10 mouse cellular contexts compared by ENCODE assay signal in genomic region chr8:107130028-107130427, GRCm38 (mm10). TPM values are rescaled to one million over a fixed set of nuclear protein-coding genes. Genes with fewer than 3 reads are reported as not detected.
A peak's percentile ranks its signal among the peaks of the same experiment; 100 is the strongest.
DNase-seq lines count a peak whose midpoint lies in the region; ATAC-seq and TF ChIP-seq lines count a peak whose summit lies in the region.
"Had no signal": no experiment of that assay in that cellular context is flagged by ENCODE, and none has a peak within 500 bp of the region (broad histone marks: within the 10 kb centered on the region; RNA-seq: fewer than 3 reads in every experiment).

No protein-coding gene starts in this region.

- no peak for ATAC-seq in lung, embryonic 16.5 days (ENCODE audit: low read depth)
- ATAC-seq in stomach, embryonic 15.5 days (ENCODE audit: insufficient read depth, low FRiP score, low read depth): no peak

- H3K9ac ChIP-seq in lung, embryonic 16.5 days (ENCODE audit: low read length): no peak overlapping the region
- H3K9ac ChIP-seq in stomach, embryonic 15.5 days: no peak overlapping the region

- no peaks in the 10 kb centered on the region for H3K9me3 ChIP-seq in lung, embryonic 16.5 days (ENCODE audit: control insufficient read depth, low read length)
- H3K9me3 ChIP-seq in stomach, embryonic 15.5 days: no peaks in the 10 kb centered on the region

- intact Hi-C loops in gastrocnemius, adult 2 months (cut with DNase I): no loop called here

- peaks cover 40% of the 10 kb centered on the region for H3K4me1 ChIP-seq in kidney, adult 2 months (ENCODE audit: control insufficient read depth, insufficient read depth, low read length)
- peaks cover 12% of the 10 kb centered on the region; the same call in 1 of the 2 replicates for H3K4me1 ChIP-seq in lung, embryonic 16.5 days (replicated peaks; ENCODE audit: control insufficient read depth, insufficient read depth, low read length)
- peaks cover 9% of the 10 kb centered on the region; the same call in 1 of the 2 replicates for H3K4me1 ChIP-seq in stomach, embryonic 15.5 days

- no peak for TF ChIP-seq POLR2A in kidney, adult 2 months (IDR thresholded peaks at IDR 0.05; ENCODE audit: low read depth, low read length)

- 39% methylated on average over 6 of the region's 6 CpGs for WGBS in kidney, adult 2 months
- 65% methylated on average over 6 of the region's 6 CpGs for WGBS in lung, embryonic 16.5 days
- 80% methylated on average over 6 of the region's 6 CpGs for WGBS in stomach, embryonic 15.5 days

- no peak overlapping the region for H3K4me3 ChIP-seq in gastrocnemius, adult 2 months
- H3K4me3 ChIP-seq in kidney, adult 2 months (ENCODE audit: insufficient read depth, low read depth, low read length): no peak overlapping the region
- H3K4me3 ChIP-seq in lung, embryonic 16.5 days (ENCODE audit: low read length): no peak overlapping the region
- no peak overlapping the region for H3K4me3 ChIP-seq in stomach, embryonic 15.5 days (replicated peaks)

- TF ChIP-seq CTCF in gastrocnemius, adult 2 months (IDR thresholded peaks at IDR 0.05): no peak
- TF ChIP-seq CTCF in kidney, adult 2 months (conservative IDR thresholded peaks at IDR 0.05; ENCODE audit: insufficient read depth, insufficient read length, low read depth, low read length): no peak

- H3K27ac ChIP-seq in gastrocnemius, adult 2 months: peak overlapping the region; percentile 82
- H3K27ac ChIP-seq in kidney, adult 2 months (ENCODE audit: insufficient read depth, low read depth, low read length): peak overlapping the region; percentile 91
- peak overlapping the region; percentile 78; the same call in 1 of the 2 replicates for H3K27ac ChIP-seq in lung, embryonic 16.5 days (ENCODE audit: low read length)
- peak overlapping the region; percentile 50; the same call in 1 of the 2 replicates for H3K27ac ChIP-seq in stomach, embryonic 15.5 days

- H3K36me3 ChIP-seq in kidney, adult 2 months (ENCODE audit: control insufficient read depth, insufficient read depth, low read length): no peaks in the 10 kb centered on the region
- H3K36me3 ChIP-seq in lung, embryonic 16.5 days (ENCODE audit: control insufficient read depth, insufficient read depth, low read length): no peaks in the 10 kb centered on the region
- H3K36me3 ChIP-seq in stomach, embryonic 15.5 days: no peaks in the 10 kb centered on the region

- no peak overlapping the region for H3K4me2 ChIP-seq in lung, embryonic 16.5 days (ENCODE audit: low read depth, low read length)
- H3K4me2 ChIP-seq in stomach, embryonic 15.5 days: no peak overlapping the region

- H3K27me3 ChIP-seq in kidney, adult 2 months (replicated peaks; ENCODE audit: control insufficient read depth, insufficient read depth, low read length): no peaks in the 10 kb centered on the region
- no peaks in the 10 kb centered on the region for H3K27me3 ChIP-seq in lung, embryonic 16.5 days (ENCODE audit: control insufficient read depth, insufficient read depth, low read depth, low read length)
- no peaks in the 10 kb centered on the region for H3K27me3 ChIP-seq in stomach, embryonic 15.5 days (replicated peaks)

- DNase-seq in gastrocnemius, adult 2 months: no peak
- no peak for DNase-seq in gastrocnemius, adult 8-10 months (ENCODE audit: low spot score in 2 of 2)
- peak; percentile 52 for DNase-seq in kidney, adult 2 months
- no peak for DNase-seq in kidney, postnatal 4 days
- no peak for DNase-seq in lung, postnatal 4 days
- DNase-seq in embryo, embryonic 11 days: no peak
- DNase-seq: cerebellum, adult 9-11 months; layer of hippocampus, adult 9-11 months had no signal

RNA-seq across cellular contexts. Expression of gene Cyb5b, which starts 20.4 kb away (rescaled TPM):
- 10 to 100 TPM; 33.2 to 36.3 TPM for total RNA-seq in gastrocnemius, adult 2 months (2021)
- total RNA-seq in gastrocnemius, adult 8-10 months (2022): 10 to 100 TPM; 28.2 to 39.7 (median 34.2) TPM
- 186 and 203 TPM in 2 replicates for polyA plus RNA-seq in kidney, adult 2 months (2012; rRNA removed)
- 76.5 and 84.0 TPM in 2 replicates for polyA plus RNA-seq in lung, embryonic 16.5 days (2015; fragmentation: Nextera tagmentation; extraction: Ambion mirVana)
- 92.0 and 108 TPM in 2 replicates for polyA plus RNA-seq in stomach, embryonic 15.5 days (2015; fragmentation: Nextera tagmentation; extraction: Ambion mirVana)

RNA-seq across cellular contexts. Expression of gene Terf2, which starts 33.7 kb away (rescaled TPM):
- total RNA-seq in gastrocnemius, adult 2 months (2021): 10 to 100 TPM; 14.7 to 15.1 TPM
- total RNA-seq in gastrocnemius, adult 8-10 months (2022): 10 to 100 TPM; 13.1 to 17.6 (median 14.7) TPM
- 8.7 and 12.2 TPM in 2 replicates for polyA plus RNA-seq in kidney, adult 2 months (2012; rRNA removed)
- polyA plus RNA-seq in lung, embryonic 16.5 days (2015; fragmentation: Nextera tagmentation; extraction: Ambion mirVana): 16.8 and 18.4 TPM in 2 replicates
- polyA plus RNA-seq in stomach, embryonic 15.5 days (2015; fragmentation: Nextera tagmentation; extraction: Ambion mirVana): 16.1 and 16.7 TPM in 2 replicates
